Mouse (Mus musculus) liver, embryonic 12.5 days (tissue): ENCODE results near the gene Wdr31. TPM values are rescaled to one million over a fixed set of nuclear protein-coding genes. Genes with fewer than 3 reads are reported as not detected.

Experiments used
- ATAC-seq: fragments of 200-750 bp; cut with Nextera tagmentation; 2 replicates; pipeline ENCODE4 v1.8.0; 2017; ENCODE audit warnings: moderate number of reproducible peaks, mild to moderate bottlenecking, moderate library complexity
- H3K27ac ChIP-seq: fragments of 300-500 bp; sonication (generic); 2 replicates; pipeline ENCODE4 v1.5.1; 2016; ENCODE audit warnings: mild to moderate bottlenecking
- H3K27me3 ChIP-seq: fragments of 300-500 bp; sonication (generic); replicated peaks from 2 replicates; pipeline ENCODE4 v1.6.1; 2016; ENCODE audit warnings: mild to moderate bottlenecking, moderate library complexity
- H3K36me3 ChIP-seq: fragments of 300-500 bp; sonication (generic); 2 replicates; pipeline ENCODE4 v1.6.1; 2016; ENCODE audit warnings: mild to moderate bottlenecking, moderate library complexity
- H3K4me1 ChIP-seq: fragments of 300-500 bp; sonication (generic); 2 replicates; pipeline ENCODE4 v1.6.1; 2016
- H3K4me2 ChIP-seq: fragments of 300-500 bp; sonication (generic); 2 replicates; pipeline ENCODE4 v1.6.1; 2016; ENCODE audit warnings: mild to moderate bottlenecking, moderate library complexity
- H3K4me3 ChIP-seq: fragments of 300-500 bp; sonication (generic); 2 replicates; pipeline ENCODE4 v1.5.1; 2016; ENCODE audit warnings: mild to moderate bottlenecking, moderate library complexity
- H3K9ac ChIP-seq: fragments of 300-500 bp; sonication (generic); 2 replicates; pipeline ENCODE4 v1.6.1; 2016; ENCODE audit warnings: mild to moderate bottlenecking, moderate library complexity
- H3K9me3 ChIP-seq: fragments of 300-500 bp; sonication (generic); replicated peaks from 2 replicates; pipeline ENCODE4 v1.6.1; 2016; ENCODE audit warnings: mild to moderate bottlenecking, moderate library complexity
- WGBS: fragments of 180-500 bp; shearing (Covaris S2); methylation state at CpG from one replicate; pipeline ENCODE4 v1.1.7; 2016; ENCODE audit not compliant: insufficient replicate concordance; 5-methylcytosine and 5-hydroxymethylcytosine counted together
- polyA plus RNA-seq: library from polyadenylated mRNA; unstranded; fragments of >200 nt; fragmentation: Nextera tagmentation; extraction: Ambion mirVana; gene quantifications from 2 replicates; pipeline ENCODE4 v1.2.1, GENCODE M21; 2016

Wdr31 gene
- polyA plus RNA-seq, 1 experiment from 2014 or later: 2.6 TPM

- Histone ChIP-seq H3K36me3 (no peaks in the 10 kb centered on the region), H3K27ac (no peak overlapping the region), H3K9ac (no peak overlapping the region), H3K27me3 (no peaks in the 10 kb centered on the region), H3K4me1 (peaks cover 21% of the 10 kb centered on the region), H3K4me2 (no peak overlapping the region), H3K9me3 (no peaks in the 10 kb centered on the region), H3K4me3 (no peak overlapping the region)
- WGBS: 69% methylated on average over 7 of the region's 7 CpGs
- ATAC-seq: no peak
Observed at GRCm38 (mm10) chr4:62433939-62434870, 36.5 kb downstream of the Wdr31 start.

GRCm38 (mm10) chr4:62431522-62431921 lies 39.2 kb downstream of the Wdr31 start:
- Histone ChIP-seq H3K9ac (no peak overlapping the region), H3K4me2 (peak overlapping the region; percentile 25; the same call in 1 of the 2 replicates), H3K27me3 (no peaks in the 10 kb centered on the region), H3K27ac (peak overlapping the region; percentile 68), H3K9me3 (no peaks in the 10 kb centered on the region), H3K4me1 (peaks cover 33% of the 10 kb centered on the region), H3K4me3 (no peak overlapping the region), H3K36me3 (no peaks in the 10 kb centered on the region)
- WGBS: 49% methylated on average over 4 of the region's 4 CpGs
- peak; percentile 80 for ATAC-seq

GRCm38 (mm10) chr4:62430678-62431077 lies 40.0 kb downstream of the Wdr31 start:
- H3K4me3 ChIP-seq: no peak overlapping the region
- peaks cover 5% of the 10 kb centered on the region for H3K36me3 ChIP-seq
- H3K4me2 ChIP-seq: no peak overlapping the region
- no peak overlapping the region for H3K27ac ChIP-seq
- H3K4me1 ChIP-seq: peaks cover 33% of the 10 kb centered on the region
- ATAC-seq: no peak
- H3K9me3 ChIP-seq: no peaks in the 10 kb centered on the region
- H3K9ac ChIP-seq: no peak overlapping the region
- H3K27me3 ChIP-seq: no peaks in the 10 kb centered on the region

- no peak overlapping the region for H3K4me2 ChIP-seq
- no peak overlapping the region; the same call in 1 of the 2 replicates for H3K9ac ChIP-seq
- no peak for ATAC-seq
- WGBS: 73% methylated on average over 9 of the region's 9 CpGs
- no peak overlapping the region for H3K4me3 ChIP-seq
- peaks cover 33% of the 10 kb centered on the region for H3K4me1 ChIP-seq
- no peaks in the 10 kb centered on the region for H3K9me3 ChIP-seq
- H3K27ac ChIP-seq: no peak overlapping the region
- H3K27me3 ChIP-seq: no peaks in the 10 kb centered on the region
- peaks cover 16% of the 10 kb centered on the region for H3K36me3 ChIP-seq
Observed at GRCm38 (mm10) chr4:62429616-62430015, 41.1 kb downstream of the Wdr31 start.

- ATAC-seq: peak; percentile 25; the same call in 1 of the 2 replicates
- WGBS: 44% methylated on average over 17 of the region's 17 CpGs
- H3K4me1 ChIP-seq: peaks cover 33% of the 10 kb centered on the region
Observed at GRCm38 (mm10) chr4:62427978-62428758, 42.5 kb downstream of the Wdr31 start.

GRCm38 (mm10) chr4:62425891-62426290 lies 44.8 kb downstream of the Wdr31 start:
- no peak overlapping the region for H3K4me3 ChIP-seq
- H3K36me3 ChIP-seq: peaks cover 53% of the 10 kb centered on the region
- H3K9ac ChIP-seq: no peak overlapping the region
- no peak overlapping the region for H3K4me2 ChIP-seq
- peaks cover 16% of the 10 kb centered on the region for H3K4me1 ChIP-seq
- H3K27me3 ChIP-seq: no peaks in the 10 kb centered on the region
- H3K9me3 ChIP-seq: no peaks in the 10 kb centered on the region
- no peak overlapping the region for H3K27ac ChIP-seq
- WGBS: 81% methylated on average over 4 of the region's 4 CpGs
- no peak for ATAC-seq

More at GRCm38 (mm10) chr4:62427978-62428758, 42.5 kb downstream of the Wdr31 start:
- Histone ChIP-seq H3K4me3 (no peak overlapping the region), H3K27me3 (no peaks in the 10 kb centered on the region), H3K9me3 (no peaks in the 10 kb centered on the region), H3K36me3 (peaks cover 30% of the 10 kb centered on the region), H3K4me2 (peak overlapping the region; percentile 27; the same call in 1 of the 2 replicates), H3K27ac (no peak overlapping the region), H3K9ac (no peak overlapping the region)

GRCm38 (mm10) chr4:62419091-62419490 lies 51.6 kb downstream of the Wdr31 start:
- ATAC-seq: no peak
- no peaks in the 10 kb centered on the region for H3K27me3 ChIP-seq
- no peak overlapping the region for H3K4me3 ChIP-seq
- no peak overlapping the region for H3K4me2 ChIP-seq
- 83% methylated on average over 6 of the region's 6 CpGs for WGBS
- no peak overlapping the region for H3K9ac ChIP-seq
- H3K4me1 ChIP-seq: no peaks in the 10 kb centered on the region
- H3K27ac ChIP-seq: no peak overlapping the region
- H3K36me3 ChIP-seq: peaks cover 100% of the 10 kb centered on the region
- H3K9me3 ChIP-seq: no peaks in the 10 kb centered on the region

- Histone ChIP-seq H3K4me1 (no peaks in the 10 kb centered on the region), H3K27me3 (no peaks in the 10 kb centered on the region), H3K36me3 (peaks cover 100% of the 10 kb centered on the region), H3K9ac (no peak overlapping the region), H3K9me3 (no peaks in the 10 kb centered on the region), H3K4me2 (no peak overlapping the region), H3K27ac (no peak overlapping the region), H3K4me3 (no peak overlapping the region)
- WGBS: 83% methylated on average over 8 of the region's 8 CpGs
- no peak for ATAC-seq
Observed at GRCm38 (mm10) chr4:62418448-62418847, 52.2 kb downstream of the Wdr31 start.

- H3K4me1 ChIP-seq: peaks cover 25% of the 10 kb centered on the region
- H3K4me3 ChIP-seq: no peak overlapping the region
- H3K4me2 ChIP-seq: no peak overlapping the region
- H3K27me3 ChIP-seq: no peaks in the 10 kb centered on the region
- H3K9me3 ChIP-seq: no peaks in the 10 kb centered on the region
- peaks cover 66% of the 10 kb centered on the region for H3K36me3 ChIP-seq
- no peak overlapping the region for H3K27ac ChIP-seq
- WGBS: 74% methylated on average over 10 of the region's 10 CpGs
- H3K9ac ChIP-seq: no peak overlapping the region
- ATAC-seq: no peak
Observed at GRCm38 (mm10) chr4:62411606-62412005, 59.1 kb downstream of the Wdr31 start.

GRCm38 (mm10) chr4:62410325-62410724 lies 60.4 kb downstream of the Wdr31 start:
- Histone ChIP-seq H3K4me2 (peak overlapping the region; percentile 85), H3K27me3 (no peaks in the 10 kb centered on the region), H3K27ac (no peak overlapping the region), H3K4me1 (peaks cover 37% of the 10 kb centered on the region), H3K36me3 (peaks cover 63% of the 10 kb centered on the region), H3K4me3 (peak overlapping the region; percentile 94), H3K9me3 (no peaks in the 10 kb centered on the region), H3K9ac (peak overlapping the region; percentile 92; the same call in 1 of the 2 replicates)
- 66% methylated on average over 2 of the region's 2 CpGs for WGBS
- ATAC-seq: no peak

- Histone ChIP-seq H3K4me3 (peak overlapping the region; percentile 94), H3K4me1 (peaks cover 39% of the 10 kb centered on the region), H3K36me3 (peaks cover 56% of the 10 kb centered on the region), H3K9me3 (no peaks in the 10 kb centered on the region), H3K27ac (peak overlapping the region; percentile 91), H3K4me2 (peak overlapping the region; percentile 85), H3K27me3 (no peaks in the 10 kb centered on the region), H3K9ac (peak overlapping the region; percentile 92)
- no peak for ATAC-seq
- WGBS: 25% methylated on average over 6 of the region's 6 CpGs
Observed at GRCm38 (mm10) chr4:62409615-62410014, 61.1 kb downstream of the Wdr31 start.
